Mouse (Mus musculus) ES-E14 (cell line): ENCODE results near the gene Ttc9c. TPM values are rescaled to one million over a fixed set of nuclear protein-coding genes. Genes with fewer than 3 reads are reported as not detected.

Experiments used
- DNase-seq: peaks from one replicate; pipeline ENCODE4 v3.0.0-alpha.2; 2013; ENCODE audit warnings: low read depth, low spot score
- H3K27ac ChIP-seq: 2 replicates; pipeline ENCODE4 v1.5.1; 2012; ENCODE audit warnings: low read depth, mild to moderate bottlenecking, low read length, moderate library complexity, mixed read lengths; ENCODE audit not compliant: poor library complexity, insufficient read depth, severe bottlenecking
- H3K36me3 ChIP-seq: 2 replicates; pipeline ENCODE4 v1.6.1; 2012; ENCODE audit warnings: mild to moderate bottlenecking, low read length, moderate library complexity, mixed read lengths; ENCODE audit not compliant: control insufficient read depth, poor library complexity, insufficient read depth, severe bottlenecking
- H3K4me1 ChIP-seq, 2 experiments: fragments of 150-350 bp in 1 of 2; sonication (generic) in 1 of 2; 2 replicates each; pipeline ENCODE4 v1.6.1; 2012; ENCODE audit warnings: low read length in 2 of 2, mild to moderate bottlenecking in 1 of 2, mixed read lengths in 1 of 2; ENCODE audit not compliant: control insufficient read depth in 2 of 2, insufficient read depth in 2 of 2, poor library complexity in 1 of 2
- H3K4me3 ChIP-seq, 2 experiments: fragments of 150-350 bp in 1 of 2; sonication (generic) in 1 of 2; 2 replicates each; pipeline ENCODE4 v1.5.1; 2012; ENCODE audit warnings: low read length in 2 of 2, low read depth in 1 of 2, mild to moderate bottlenecking in 1 of 2, mixed read lengths in 1 of 2; ENCODE audit not compliant: insufficient read depth in 1 of 2, poor library complexity in 1 of 2, severe bottlenecking in 1 of 2
- H3K9ac ChIP-seq: 2 replicates; pipeline ENCODE4 v1.6.1; 2012; ENCODE audit warnings: low read depth, mild to moderate bottlenecking, low read length, mixed read lengths; ENCODE audit not compliant: poor library complexity, insufficient read depth, severe bottlenecking
- H3K9me3 ChIP-seq: fragments of 150-350 bp; sonication (generic); 2 replicates; pipeline ENCODE4 v1.6.1; 2012; ENCODE audit warnings: low read depth, mild to moderate bottlenecking, low read length; ENCODE audit not compliant: control insufficient read depth, insufficient read depth
- CHD2 ChIP-seq: IDR thresholded peaks from 2 replicates; pipeline ENCODE4 v1.6.1; 2014; ENCODE audit warnings: mild to moderate bottlenecking, low read depth, low read length, inconsistent platforms
- HCFC1 ChIP-seq: IDR thresholded peaks from 2 replicates; pipeline ENCODE4 v1.6.1; 2012; ENCODE audit warnings: low read length, inconsistent platforms, borderline replicate concordance; ENCODE audit not compliant: insufficient read depth
- MAFK ChIP-seq: IDR thresholded peaks from 2 replicates; pipeline ENCODE4 v1.6.1; 2014; ENCODE audit warnings: mild to moderate bottlenecking, low read depth, low read length, inconsistent platforms; ENCODE audit not compliant: insufficient read depth
- ZC3H11A ChIP-seq: IDR thresholded peaks from 2 replicates; pipeline ENCODE4 v1.6.1; 2012; ENCODE audit warnings: low read depth, mild to moderate bottlenecking, inconsistent platforms, low read length, borderline replicate concordance
- ZNF384 ChIP-seq: IDR thresholded peaks from 2 replicates; pipeline ENCODE4 v1.6.1; 2012; ENCODE audit warnings: low read depth, low read length, inconsistent platforms
- in situ Hi-C, 2 experiments: fragments of 600-800 bp; cut with MboI; formaldehyde crosslinking; loops; one replicate each; pipeline ENCODE4 v1.15.1; 2025; ENCODE audit warnings: low sequenced_read_pairs in 2 of 2, inconsistent platforms in 1 of 2; ENCODE audit not compliant: unreplicated experiment in 2 of 2
- total RNA-seq: library from RNA; depleted of rRNA; stranded (reverse); fragments of 300-350 nt; gene quantifications from 2 replicates; pipeline ENCODE4 v1.2.3, GENCODE M21; 2012; rRNA removed

The Ttc9c gene
- total RNA-seq, 1 experiment = 42.6 TPM

DNA sequence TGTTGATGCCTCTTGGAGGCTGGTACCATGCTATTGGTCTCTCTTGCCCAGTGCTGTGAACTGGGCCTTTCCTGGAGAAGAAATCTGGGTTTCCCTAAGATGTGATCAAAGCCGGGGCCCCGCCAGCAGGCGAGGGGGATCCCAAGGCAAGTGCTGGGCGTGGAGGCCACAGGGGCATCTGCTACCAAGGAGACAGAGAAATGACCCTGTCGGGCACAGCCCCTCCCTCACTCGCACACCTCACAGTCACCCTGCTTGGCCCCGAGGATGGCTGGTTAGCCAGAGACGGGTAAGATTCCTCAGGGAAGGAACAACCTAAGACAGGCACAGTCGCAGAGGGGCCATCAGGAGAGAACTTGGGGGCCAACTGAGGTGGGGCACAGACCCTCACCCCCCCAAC lies 53.6 kb downstream of the Ttc9c start:
- DNase-seq = no peak
- H3K36me3 ChIP-seq = peaks cover 46% of the 10 kb centered on the region

DNA sequence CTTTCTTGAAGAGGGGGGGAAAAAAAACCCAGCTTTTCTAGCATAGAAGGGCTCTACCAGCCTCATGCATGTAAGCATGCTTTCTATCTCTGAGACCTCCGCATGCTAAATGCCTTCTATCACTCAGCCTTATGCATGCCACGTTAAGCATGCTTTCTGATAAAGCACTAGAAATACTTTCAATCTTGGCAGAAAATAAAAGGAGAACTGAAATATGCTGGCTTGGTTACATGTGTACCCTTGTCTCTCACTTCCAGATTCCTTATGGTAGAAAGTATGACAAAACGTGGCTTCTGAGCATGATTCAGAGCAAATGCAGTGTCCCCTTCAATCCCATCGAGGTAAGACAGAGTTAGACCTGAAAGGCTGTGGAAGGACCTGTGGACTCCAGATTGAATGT lies 55.9 kb downstream of the Ttc9c start:
- Histone ChIP-seq H3K9me3 (no peaks in the 10 kb centered on the region), H3K9ac (no peak overlapping the region), H3K4me3 (no peak overlapping the region), H3K4me1 (no peaks in the 10 kb centered on the region), H3K27ac (no peak overlapping the region), H3K36me3 (peaks cover 41% of the 10 kb centered on the region)
- TF ChIP-seq MAFK = no peak
- no peak for TF ChIP-seq CHD2
- no peak for TF ChIP-seq ZNF384
- no peak for TF ChIP-seq HCFC1
- no peak for TF ChIP-seq ZC3H11A
- DNase-seq = no peak
- in situ Hi-C loops = no loop called here

More for the DNA sequence above, 53.6 kb downstream of the Ttc9c start:
- no peak overlapping the region for H3K27ac ChIP-seq
- TF ChIP-seq ZC3H11A (no peak), CHD2 (no peak), HCFC1 (no peak), MAFK (no peak), ZNF384 (no peak)
- H3K9ac ChIP-seq = no peak overlapping the region
- in situ Hi-C loops = no loop called here
- no peak overlapping the region for H3K4me3 ChIP-seq
- H3K4me1 ChIP-seq = no peaks in the 10 kb centered on the region
- no peaks in the 10 kb centered on the region for H3K9me3 ChIP-seq

DNA sequence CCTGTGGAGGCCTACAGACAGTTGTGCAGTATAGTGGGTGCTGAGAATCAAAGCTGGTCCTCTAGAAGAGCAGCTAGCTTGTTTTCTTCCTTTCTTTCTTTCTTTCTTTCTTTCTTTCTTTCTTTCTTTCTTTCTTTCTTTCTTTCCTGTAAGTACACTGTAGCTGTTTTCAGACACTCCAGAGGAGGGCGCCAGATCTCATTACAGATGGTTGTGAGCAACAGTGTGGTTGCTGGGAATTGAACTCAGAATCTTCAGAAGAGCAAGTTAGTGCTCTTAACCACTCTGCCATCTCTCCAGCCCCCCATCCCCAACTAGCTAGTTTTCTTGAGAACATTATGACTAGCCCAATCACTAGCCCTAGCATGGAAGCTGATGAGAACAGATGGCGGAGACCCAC lies 58.4 kb downstream of the Ttc9c start:
- Histone ChIP-seq H3K9me3 (no peaks in the 10 kb centered on the region), H3K4me3 (no peak overlapping the region), H3K4me1 (no peaks in the 10 kb centered on the region), H3K36me3 (peaks cover 23% of the 10 kb centered on the region), H3K27ac (no peak overlapping the region), H3K9ac (no peak overlapping the region)
- in situ Hi-C loops = no loop called here
- TF ChIP-seq HCFC1 = no peak
- TF ChIP-seq ZC3H11A = no peak
- no peak for TF ChIP-seq MAFK
- no peak for TF ChIP-seq ZNF384
- no peak for TF ChIP-seq CHD2
- no peak for DNase-seq

Other genes with a start within 250 kb of the Ttc9c start
- gene Slc22a8, start 228.1 kb downstream of the Ttc9c start, total RNA-seq = not detected in 2 replicates
- not detected in 2 replicates for gene Slc22a6, start 201.3 kb downstream of the Ttc9c start, total RNA-seq
- 0.04 and 0.11 TPM in 2 replicates for gene Chrm1, start 155.5 kb downstream of the Ttc9c start, total RNA-seq
- gene Slc3a2, start 96.0 kb downstream of the Ttc9c start, total RNA-seq = 354 and 566 TPM in 2 replicates
- gene Wdr74, start 83.5 kb downstream of the Ttc9c start, total RNA-seq = 173 and 180 TPM in 2 replicates
- 8.5 and 8.9 TPM in 2 replicates for gene 1700092M07Rik, start 78.6 kb downstream of the Ttc9c start, total RNA-seq
- 66.3 and 73.2 TPM in 2 replicates for gene Stx5a, start 77.9 kb downstream of the Ttc9c start, total RNA-seq
- gene Nxf1, start 62.3 kb downstream of the Ttc9c start, total RNA-seq = 99.5 and 101 TPM in 2 replicates
- gene Tmem223, start 48.3 kb downstream of the Ttc9c start, total RNA-seq = 77.3 and 125 TPM in 2 replicates
- gene Tmem179b, start 44.9 kb downstream of the Ttc9c start, total RNA-seq = 45.9 and 51.2 TPM in 2 replicates
- 28.6 and 29.4 TPM in 2 replicates for gene Taf6l, start 32.9 kb downstream of the Ttc9c start, total RNA-seq
- 113 and 144 TPM in 2 replicates for gene Polr2g, start 20.8 kb downstream of the Ttc9c start, total RNA-seq
- 3.4 TPM in 2 replicates for gene Zbtb3, start 16.8 kb downstream of the Ttc9c start, total RNA-seq
- 37.5 and 48.5 TPM in 2 replicates for gene Hnrnpul2, start 677 bp upstream of the Ttc9c start, total RNA-seq
- 1.4 and 2.7 TPM in 2 replicates for gene AC129217.1, start 10.4 kb upstream of the Ttc9c start, total RNA-seq
- gene Bscl2, start 18.1 kb upstream of the Ttc9c start, total RNA-seq = 62.6 and 79.6 TPM in 2 replicates
- 4.5 TPM in 2 replicates for gene Gng3, start 19.9 kb upstream of the Ttc9c start, total RNA-seq
- gene Lrrn4cl, start 31.4 kb upstream of the Ttc9c start, total RNA-seq = 1.3 and 2.4 TPM in 2 replicates
- gene Ubxn1, start 52.2 kb upstream of the Ttc9c start, total RNA-seq = 207 and 220 TPM in 2 replicates
- gene Uqcc3, start 61.6 kb upstream of the Ttc9c start, total RNA-seq = 75.3 and 83.4 TPM in 2 replicates
- 11.0 and 14.3 TPM in 2 replicates for gene Lbhd1, start 64.4 kb upstream of the Ttc9c start, total RNA-seq
- not detected in 2 replicates for gene Gm49403, start 64.6 kb upstream of the Ttc9c start, total RNA-seq
- gene 1810009A15Rik, start 69.5 kb upstream of the Ttc9c start, total RNA-seq = 146 and 214 TPM in 2 replicates
- not detected in 2 replicates for gene Gm49416, start 69.6 kb upstream of the Ttc9c start, total RNA-seq
- 54.0 and 59.3 TPM in 2 replicates for gene Ints5, start 73.7 kb upstream of the Ttc9c start, total RNA-seq
- 321 and 436 TPM in 2 replicates for gene Ganab, start 78.7 kb upstream of the Ttc9c start, total RNA-seq
- 30.4 and 36.8 TPM in 2 replicates for gene B3gat3, start 101.0 kb upstream of the Ttc9c start, total RNA-seq
- gene Rom1, start 110.0 kb upstream of the Ttc9c start, total RNA-seq = 3.6 and 4.0 TPM in 2 replicates
- 20.6 and 22.2 TPM in 2 replicates for gene Eml3, start 110.2 kb upstream of the Ttc9c start, total RNA-seq
- 89.8 and 92.9 TPM in 2 replicates for gene Mta2, start 122.5 kb upstream of the Ttc9c start, total RNA-seq
- gene Tut1, start 134.5 kb upstream of the Ttc9c start, total RNA-seq = 42.6 and 49.6 TPM in 2 replicates
- 1,417 and 1,811 TPM in 2 replicates for gene Eef1g, start 147.7 kb upstream of the Ttc9c start, total RNA-seq
- gene Ahnak, start 170.0 kb upstream of the Ttc9c start, total RNA-seq = 102 and 155 TPM in 2 replicates